ENCODE assay signal across 8 mouse cellular contexts in genomic region chr2:86020406-86020805, GRCm38 (mm10). TPM values are rescaled to one million over a fixed set of nuclear protein-coding genes. Genes with fewer than 3 reads are reported as not detected.
DNase-seq lines count a peak whose midpoint lies in the region; ATAC-seq lines count a peak whose summit lies in the region.
"Not testable (repeated sequence)": the region's sequence is repeated elsewhere in the genome, so short reads cannot be mapped to it uniquely, and the experiment has no call there.
"Had no signal": no experiment of that assay in that cellular context is flagged by ENCODE, and none has a peak within 500 bp of the region (broad histone marks: within the 10 kb centered on the region; RNA-seq: fewer than 3 reads in every experiment).

Gene Olfr1033, plus strand, starts transcription at chr2:86020633.

- H3K4me2 ChIP-seq in forebrain, embryonic 15.5 days (replicated peaks): peak within 1 kb of the TSS; percentile 40
- peak within 1 kb of the TSS; percentile 40 for H3K4me2 ChIP-seq in limb, embryonic 15.5 days

- 9% methylated on average over 11 of the region's 11 CpGs for WGBS in forebrain, embryonic 15.5 days
- 3% methylated on average over 11 of the region's 11 CpGs for WGBS in limb, embryonic 15.5 days
- 1% methylated on average over 10 of the region's 11 CpGs for WGBS in macrophage (ENCODE audit: missing documents)

- peak; percentile 63; the same call in 1 of the 2 replicates for ATAC-seq in common myeloid progenitor, adult 5-6 weeks (replicated peaks; ENCODE audit: low read depth, poor library complexity, severe bottlenecking)
- not testable (repeated sequence) for ATAC-seq in forebrain, embryonic 15.5 days (replicated peaks); limb, embryonic 15.5 days (ENCODE audit: insufficient number of reproducible peaks, low FRiP score, low TSS enrichment, low read depth)

- not testable (repeated sequence) for H3K79me2 ChIP-seq in macrophage (ENCODE audit: inconsistent target)

- H3K27ac ChIP-seq in forebrain, embryonic 15.5 days (replicated peaks); limb, embryonic 15.5 days; macrophage: not testable (repeated sequence)

- H3K36me3 ChIP-seq in forebrain, embryonic 15.5 days; limb, embryonic 15.5 days; macrophage (ENCODE audit: inconsistent target): not testable (repeated sequence)

- not testable (repeated sequence) for H3K27me3 ChIP-seq in forebrain, embryonic 15.5 days; limb, embryonic 15.5 days

- H3K9ac ChIP-seq in forebrain, embryonic 15.5 days (replicated peaks); limb, embryonic 15.5 days: not testable (repeated sequence)

- intact Hi-C loops in heart, postnatal 10 days (cut with DNase I): not testable (repeated sequence)

- peak; percentile 37 to 48 for DNase-seq in heart, postnatal 10 days
- DNase-seq in kidney, adult 18-20 months: peak; percentile 7
- peak; percentile 5 for DNase-seq in ovary, adult 18-20 months (ENCODE audit: low spot score)

- not testable (repeated sequence) for H3K9me3 ChIP-seq in forebrain, embryonic 15.5 days; limb, embryonic 15.5 days

- not testable (repeated sequence) for H3K4me1 ChIP-seq in forebrain, embryonic 15.5 days; limb, embryonic 15.5 days

- H3K4me3 ChIP-seq in forebrain, embryonic 15.5 days: peak within 1 kb of the TSS; percentile 35
- H3K4me3 ChIP-seq in limb, embryonic 15.5 days: peak within 1 kb of the TSS; percentile 34
- H3K4me3 ChIP-seq in macrophage (ENCODE audit: inconsistent target): peak within 1 kb of the TSS; percentile 7; the same call in 1 of the 2 replicates

RNA-seq across cellular contexts. Expression of gene Olfr1033, which starts in this region (rescaled TPM):
- 0.18 TPM in 1 of 2 replicates, not detected in the other for total RNA-seq in common myeloid progenitor, adult 5-6 weeks (2017)
- not detected in 2 replicates for polyA plus RNA-seq in forebrain, embryonic 15.5 days (2015; fragmentation: Nextera tagmentation; extraction: Ambion mirVana)
- total RNA-seq in heart, postnatal 10 days (2021): 1 to 10 TPM; 1.2 to 8.1 TPM
- polyA plus RNA-seq in limb, embryonic 15.5 days (2015; fragmentation: Nextera tagmentation; extraction: Ambion mirVana): 1.6 TPM in 2 replicates
- total RNA-seq in macrophage (2018; cell fraction: chromatin; rRNA removed): 1 to 10 TPM in 1 of 26 experiments, under 1 TPM in 10, not detected in 15; 0.20 to 1.6 (median 0.39) TPM
- under 1 TPM in 13 of 26 experiments, not detected in 13; 0.03 to 0.11 (median 0.06) TPM for total RNA-seq in macrophage (2018; cell fraction: cytosol; rRNA removed)
- 1 to 10 TPM in 1 of 26 experiments, under 1 TPM in 21, not detected in 4; 0.12 to 1.2 (median 0.29) TPM for total RNA-seq in macrophage (2018; cell fraction: nucleus; rRNA removed)
- polyA plus RNA-seq in macrophage (2018): 0.22 TPM in 1 of 3 replicates, not detected in the others
- polyA plus RNA-seq: erythroblast, embryonic 14.5 days had no signal

Comparison
In these comparisons a context has a peak if more than half of its experiments do, and no peak if none do; other contexts are left out.
1. Peak in ATAC-seq in common myeloid progenitor, adult 5-6 weeks; RNA of the gene not detected or under 1 TPM.